Mouse (Mus musculus) forebrain, embryonic 12.5 days (tissue): ENCODE measurements at regions not wholly inside any gene's neighbourhood (a gene's known extent, or its start where the extent isn't known, plus 50 kb on each side); places are given as distances from the start of the nearest gene placed in this dataset.
A peak's percentile ranks its signal among the peaks of the same experiment; 100 is the strongest.

Source experiments
- ATAC-seq: fragments of 200-750 bp; cut with Nextera tagmentation; 2 replicates; pipeline ENCODE4 v1.8.0; 2017; ENCODE audit warnings: moderate TSS enrichment; ENCODE audit not compliant: low FRiP score
- H3K27ac ChIP-seq: fragments of 300-500 bp; sonication (generic); 2 replicates; pipeline ENCODE4 v1.5.1; 2016; ENCODE audit warnings: mild to moderate bottlenecking
- H3K27me3 ChIP-seq: fragments of 300-500 bp; sonication (generic); 2 replicates; pipeline ENCODE4 v1.6.1; 2016; ENCODE audit warnings: mild to moderate bottlenecking
- H3K36me3 ChIP-seq: fragments of 300-500 bp; sonication (generic); replicated peaks from 2 replicates; pipeline ENCODE4 v1.6.1; 2016; ENCODE audit warnings: mild to moderate bottlenecking
- H3K4me1 ChIP-seq: fragments of 300-500 bp; sonication (generic); 2 replicates; pipeline ENCODE4 v1.6.1; 2016
- H3K4me2 ChIP-seq: fragments of 300-500 bp; sonication (generic); 2 replicates; pipeline ENCODE4 v1.6.1; 2016; ENCODE audit warnings: mild to moderate bottlenecking, moderate library complexity
- H3K4me3 ChIP-seq: fragments of 300-500 bp; sonication (generic); replicated peaks from 2 replicates; pipeline ENCODE4 v1.5.1; 2016; ENCODE audit warnings: mild to moderate bottlenecking
- H3K9ac ChIP-seq: fragments of 300-500 bp; sonication (generic); 2 replicates; pipeline ENCODE4 v1.6.1; 2016; ENCODE audit warnings: mild to moderate bottlenecking
- H3K9me3 ChIP-seq: fragments of 300-500 bp; sonication (generic); 2 replicates; pipeline ENCODE4 v1.6.1; 2016
- WGBS: fragments of 180-500 bp; shearing (Covaris S2); methylation state at CpG from one replicate; pipeline ENCODE4 v1.1.7; 2016; 5-methylcytosine and 5-hydroxymethylcytosine counted together

GRCm38 (mm10) chr4:106067023-106067422 lies 249.0 kb upstream of the Usp24 start:
- Histone ChIP-seq H3K27me3 (no peaks in the 10 kb centered on the region), H3K4me2 (no peak overlapping the region), H3K36me3 (no peaks in the 10 kb centered on the region), H3K4me3 (no peak overlapping the region), H3K27ac (no peak overlapping the region), H3K4me1 (no peaks in the 10 kb centered on the region), H3K9ac (no peak overlapping the region), H3K9me3 (no peaks in the 10 kb centered on the region)
- WGBS: 83% methylated on average over 9 of the region's 9 CpGs
- no peak for ATAC-seq

DNA sequence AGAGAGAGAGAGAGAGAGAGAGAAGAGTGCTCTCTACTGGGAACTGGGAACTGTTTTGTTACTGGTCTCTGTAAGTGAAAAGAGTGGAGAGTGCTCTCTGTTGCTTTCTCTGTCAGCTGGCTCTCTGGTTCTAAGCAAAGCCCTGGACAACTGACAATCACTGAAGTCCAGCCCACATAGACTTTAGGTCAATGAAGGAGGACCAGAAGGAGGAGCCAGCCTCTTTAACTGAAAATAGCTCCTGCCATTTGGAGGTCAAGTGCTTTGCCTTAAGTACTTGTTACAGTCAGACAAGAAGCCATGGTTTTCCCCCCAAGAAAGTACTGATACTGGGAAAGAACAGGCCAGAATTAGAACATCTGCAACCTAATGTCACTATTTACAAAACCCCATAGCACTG lies 232.5 kb upstream of the Usp24 start:
- no peaks in the 10 kb centered on the region for H3K27me3 ChIP-seq
- H3K4me2 ChIP-seq: no peak overlapping the region
- H3K9me3 ChIP-seq: no peaks in the 10 kb centered on the region
- H3K4me1 ChIP-seq: no peaks in the 10 kb centered on the region
- no peak for ATAC-seq
- H3K9ac ChIP-seq: no peak overlapping the region
- H3K4me3 ChIP-seq: no peak overlapping the region
- H3K36me3 ChIP-seq: no peaks in the 10 kb centered on the region
- no peak overlapping the region for H3K27ac ChIP-seq

- H3K9me3 ChIP-seq: no peaks in the 10 kb centered on the region
- H3K36me3 ChIP-seq: no peaks in the 10 kb centered on the region
- no peak overlapping the region for H3K4me2 ChIP-seq
- no peak overlapping the region for H3K27ac ChIP-seq
- no peak overlapping the region for H3K9ac ChIP-seq
- no peak overlapping the region for H3K4me3 ChIP-seq
- 70% methylated on average over 9 of the region's 9 CpGs for WGBS
- no peaks in the 10 kb centered on the region for H3K27me3 ChIP-seq
- H3K4me1 ChIP-seq: peaks cover 4% of the 10 kb centered on the region; the same call in 1 of the 2 replicates
- ATAC-seq: no peak
These were observed 223.9 kb upstream of the Usp24 start for GRCm38 (mm10) chr4:106091927-106092675.

GRCm38 (mm10) chr4:106092676-106093070 lies 223.3 kb upstream of the Usp24 start:
- H3K27ac ChIP-seq: no peak overlapping the region
- no peak overlapping the region for H3K4me2 ChIP-seq
- no peaks in the 10 kb centered on the region for H3K36me3 ChIP-seq
- peaks cover 4% of the 10 kb centered on the region; the same call in 1 of the 2 replicates for H3K4me1 ChIP-seq
- H3K9ac ChIP-seq: no peak overlapping the region
- ATAC-seq: no peak
- H3K27me3 ChIP-seq: no peaks in the 10 kb centered on the region
- no peak overlapping the region for H3K4me3 ChIP-seq
- no peaks in the 10 kb centered on the region for H3K9me3 ChIP-seq
- 78% methylated on average over 6 of the region's 6 CpGs for WGBS

DNA sequence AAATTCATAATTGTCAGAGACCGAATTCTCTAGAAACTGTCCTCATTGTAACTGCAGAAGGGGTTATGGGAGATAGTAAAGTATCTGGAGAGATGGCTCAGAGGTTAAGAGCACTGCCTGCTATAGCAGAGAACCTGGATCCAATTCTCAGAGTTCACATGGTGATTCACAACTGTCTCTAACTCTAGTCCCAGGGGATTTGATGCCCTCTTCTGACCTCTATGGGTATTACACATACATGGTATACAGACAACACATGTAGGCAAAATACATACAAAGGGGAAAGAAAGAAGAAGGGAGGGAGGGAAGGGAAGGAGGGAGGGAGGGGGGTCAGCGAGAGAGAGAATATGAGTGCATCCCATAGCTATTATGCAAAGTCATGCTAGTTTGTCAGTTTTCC lies 222.8 kb upstream of the Usp24 start:
- WGBS: 85% methylated on average over 2 of the region's 2 CpGs
- H3K4me2 ChIP-seq: no peak overlapping the region
- H3K9me3 ChIP-seq: no peaks in the 10 kb centered on the region
- no peaks in the 10 kb centered on the region for H3K36me3 ChIP-seq
- no peak overlapping the region for H3K27ac ChIP-seq
- H3K9ac ChIP-seq: no peak overlapping the region
- H3K4me1 ChIP-seq: peaks cover 4% of the 10 kb centered on the region; the same call in 1 of the 2 replicates
- H3K27me3 ChIP-seq: no peaks in the 10 kb centered on the region
- no peak overlapping the region for H3K4me3 ChIP-seq
- no peak for ATAC-seq

DNA sequence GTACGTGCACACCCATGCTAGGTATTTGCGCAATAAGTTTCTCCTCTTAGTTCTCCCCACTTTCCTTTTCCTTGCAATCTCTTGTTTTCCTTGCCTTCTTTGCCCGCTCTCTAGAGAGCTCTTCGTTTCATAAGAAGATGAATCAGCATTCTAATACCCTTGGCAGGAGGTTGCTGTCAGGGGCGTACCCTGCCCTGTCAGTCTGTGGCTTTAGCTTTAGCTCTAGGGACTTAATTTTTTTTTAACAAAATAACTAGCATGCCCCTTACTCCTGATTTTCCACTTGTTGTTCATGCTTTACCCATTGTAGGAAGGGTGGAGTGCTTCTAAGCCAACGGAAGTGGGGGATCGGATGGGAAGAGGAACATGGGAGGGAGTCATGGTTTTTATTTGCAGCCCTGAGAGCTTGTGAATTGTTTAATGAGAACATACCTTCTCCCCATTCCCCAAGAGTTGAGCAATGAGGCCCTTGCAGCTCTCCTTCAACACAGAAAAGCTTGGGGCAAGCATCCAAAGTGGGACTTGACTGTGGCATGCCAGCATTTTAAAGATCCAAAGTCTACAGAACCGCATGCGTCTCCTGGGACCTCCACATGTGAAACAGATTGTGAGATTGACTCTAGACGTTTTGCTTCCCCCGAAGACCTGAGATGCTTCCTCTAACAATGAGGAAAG lies 221.0 kb upstream of the Usp24 start:
- peaks cover 7% of the 10 kb centered on the region for H3K4me1 ChIP-seq
- no peak overlapping the region for H3K4me2 ChIP-seq
- no peak overlapping the region for H3K27ac ChIP-seq
- WGBS: 87% methylated on average over 11 of the region's 11 CpGs
- no peaks in the 10 kb centered on the region for H3K27me3 ChIP-seq
- H3K9ac ChIP-seq: no peak overlapping the region
- no peaks in the 10 kb centered on the region for H3K36me3 ChIP-seq
- no peak overlapping the region for H3K4me3 ChIP-seq
- no peaks in the 10 kb centered on the region for H3K9me3 ChIP-seq
- ATAC-seq: no peak

DNA sequence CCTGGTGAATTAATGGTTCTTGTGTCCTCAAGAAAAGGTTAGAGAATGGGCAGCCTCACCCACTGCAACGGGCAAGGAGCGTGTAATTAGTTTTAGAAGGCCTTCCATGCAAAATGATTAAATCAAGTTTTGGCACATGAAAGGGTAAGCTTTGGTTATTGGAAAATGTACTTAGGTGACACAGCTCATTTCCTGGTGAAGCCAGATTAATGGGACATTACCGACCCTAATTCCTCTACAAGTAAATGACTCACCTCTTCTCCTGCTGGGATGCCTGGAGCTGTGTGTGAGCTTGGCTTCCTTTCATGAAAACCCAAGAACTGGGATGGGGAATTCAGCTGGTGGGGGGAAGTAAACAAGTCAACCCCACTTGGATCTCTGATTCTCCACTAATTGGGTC lies 219.9 kb upstream of the Usp24 start:
- no peak overlapping the region for H3K4me3 ChIP-seq
- no peak overlapping the region for H3K9ac ChIP-seq
- H3K27ac ChIP-seq: no peak overlapping the region
- no peaks in the 10 kb centered on the region for H3K36me3 ChIP-seq
- no peak overlapping the region for H3K4me2 ChIP-seq
- H3K9me3 ChIP-seq: no peaks in the 10 kb centered on the region
- H3K4me1 ChIP-seq: peaks cover 18% of the 10 kb centered on the region
- no peak for ATAC-seq
- WGBS: 65% methylated on average over 3 of the region's 3 CpGs
- peaks cover 4% of the 10 kb centered on the region; the same call in 1 of the 2 replicates for H3K27me3 ChIP-seq

DNA sequence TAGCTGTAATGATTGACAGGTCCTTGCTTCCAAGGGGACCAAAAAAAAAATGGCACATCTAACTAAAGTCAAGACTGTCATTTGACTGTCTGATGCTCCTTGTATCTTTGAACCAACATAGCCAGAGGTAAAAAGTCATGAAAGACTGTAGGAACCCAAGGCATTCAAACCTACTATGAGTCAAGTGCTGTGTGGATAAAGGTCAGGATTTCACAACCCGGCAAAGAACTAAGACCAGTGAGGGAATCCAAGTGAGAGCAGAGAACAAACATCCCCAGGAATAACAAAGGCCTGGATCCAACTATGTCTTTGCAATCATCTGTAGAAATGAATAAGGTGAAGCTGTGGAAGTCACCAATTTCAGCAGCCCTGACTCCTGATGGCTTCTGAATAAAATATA lies 218.2 kb upstream of the Usp24 start:
- H3K4me2 ChIP-seq: no peak overlapping the region
- no peak for ATAC-seq
- H3K4me1 ChIP-seq: peaks cover 31% of the 10 kb centered on the region
- H3K27ac ChIP-seq: no peak overlapping the region
- no peak overlapping the region for H3K9ac ChIP-seq
- H3K27me3 ChIP-seq: peaks cover 8% of the 10 kb centered on the region
- no peaks in the 10 kb centered on the region for H3K36me3 ChIP-seq
- 90% methylated on average over 1 of the region's 1 CpGs for WGBS
- H3K4me3 ChIP-seq: no peak overlapping the region
- H3K9me3 ChIP-seq: no peaks in the 10 kb centered on the region

GRCm38 (mm10) chr4:106100211-106101025 lies 215.6 kb upstream of the Usp24 start:
- WGBS: 39% methylated on average over 11 of the region's 11 CpGs
- H3K4me1 ChIP-seq: peaks cover 44% of the 10 kb centered on the region
- no peak overlapping the region for H3K9ac ChIP-seq
- H3K4me2 ChIP-seq: no peak overlapping the region
- no peaks in the 10 kb centered on the region for H3K36me3 ChIP-seq
- H3K27me3 ChIP-seq: peaks cover 8% of the 10 kb centered on the region
- no peak overlapping the region for H3K4me3 ChIP-seq
- no peak for ATAC-seq
- H3K27ac ChIP-seq: no peak overlapping the region
- no peaks in the 10 kb centered on the region for H3K9me3 ChIP-seq

GRCm38 (mm10) chr4:106101904-106102303 lies 214.1 kb upstream of the Usp24 start:
- peak overlapping the region; percentile 11 for H3K4me2 ChIP-seq
- 35% methylated on average over 5 of the region's 5 CpGs for WGBS

DNA sequence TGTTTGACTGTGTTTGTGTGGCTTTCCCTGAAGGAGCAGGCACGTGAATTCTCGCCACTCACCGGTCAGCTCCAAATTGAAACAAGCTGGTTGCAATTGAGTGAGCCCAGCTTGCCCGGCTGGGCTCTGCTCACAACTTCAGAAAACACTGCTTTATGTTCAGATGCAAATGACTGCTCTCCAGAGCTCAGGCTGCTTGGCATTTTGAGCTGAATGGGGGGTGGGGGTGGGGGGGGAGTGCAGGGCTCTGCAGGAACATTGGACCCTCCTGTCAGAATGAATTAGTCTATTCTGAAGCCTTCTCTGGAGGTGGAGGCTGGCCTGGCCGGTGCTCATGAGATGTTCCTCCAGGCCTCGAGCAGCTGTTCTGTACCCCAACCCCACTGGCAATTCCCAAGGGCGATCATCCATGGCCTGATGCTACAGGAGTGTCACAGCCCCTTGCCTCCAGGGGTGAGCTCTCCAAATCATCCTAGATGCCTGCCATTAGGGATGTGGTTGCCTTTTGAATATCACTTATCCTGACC lies 213.5 kb upstream of the Usp24 start:
- no peak overlapping the region for H3K4me3 ChIP-seq

More at GRCm38 (mm10) chr4:106101904-106102303, 214.1 kb upstream of the Usp24 start:
- Histone ChIP-seq H3K4me3 (no peak overlapping the region), H3K36me3 (no peaks in the 10 kb centered on the region), H3K4me1 (peaks cover 44% of the 10 kb centered on the region), H3K9me3 (no peaks in the 10 kb centered on the region), H3K27me3 (peaks cover 8% of the 10 kb centered on the region), H3K9ac (no peak overlapping the region), H3K27ac (peak overlapping the region; percentile 80)
- ATAC-seq: no peak

More for the DNA sequence above, 213.5 kb upstream of the Usp24 start:
- Histone ChIP-seq H3K4me1 (peaks cover 44% of the 10 kb centered on the region), H3K9me3 (no peaks in the 10 kb centered on the region), H3K36me3 (no peaks in the 10 kb centered on the region), H3K27ac (peak overlapping the region; percentile 80), H3K4me2 (peak overlapping the region; percentile 11; the same call in 1 of the 2 replicates), H3K27me3 (peaks cover 8% of the 10 kb centered on the region), H3K9ac (no peak overlapping the region)
- 14% methylated on average over 7 of the region's 7 CpGs for WGBS
- peak; percentile 72 for ATAC-seq
